Mouse (Mus musculus): ENCODE data around the gene Ntpcr. TPM values are rescaled to one million over a fixed set of nuclear protein-coding genes. Genes with fewer than 3 reads are reported as not detected.
A peak's percentile ranks its signal among the peaks of the same experiment; 100 is the strongest.

Ntpcr gene
- polyA plus RNA-seq, 1 experiment from 2014 or later, result 32.7 TPM

DNA sequence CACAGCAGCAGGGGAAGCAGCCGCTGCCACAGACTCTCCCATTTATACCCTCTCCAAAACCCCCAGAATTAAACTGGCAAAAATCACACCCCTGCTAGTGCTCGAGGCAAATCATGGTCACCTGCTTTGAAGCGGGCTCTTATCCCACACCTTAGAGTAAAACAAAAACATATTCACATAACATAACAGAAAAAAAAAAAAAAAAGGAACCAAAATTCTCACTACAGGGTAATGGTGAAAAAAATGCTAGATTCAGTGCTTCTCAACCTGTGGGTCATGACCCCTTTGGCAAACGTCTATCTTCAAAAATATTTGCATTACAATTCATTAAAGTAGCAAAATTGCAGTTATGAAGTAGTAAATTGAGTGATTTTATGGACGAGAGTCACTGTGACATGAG, 2.8 kb upstream of the Ntpcr start:
- Histone ChIP-seq H3K4me1 (peaks cover 14% of the 10 kb centered on the region), H3K36me3 (no peaks in the 10 kb centered on the region), H3K27ac (no peak overlapping the region), H3K27me3 (no peaks in the 10 kb centered on the region), H3K4me2 (no peak overlapping the region), H3K4me3 (no peak overlapping the region), H3K9ac (no peak overlapping the region), H3K9me3 (no peaks in the 10 kb centered on the region)
- 59% methylated on average over 5 of the region's 5 CpGs for WGBS
- no peak for ATAC-seq (ENCODE audit: borderline replicate concordance, extremely low read depth, low FRiP score, low TSS enrichment)

DNA sequence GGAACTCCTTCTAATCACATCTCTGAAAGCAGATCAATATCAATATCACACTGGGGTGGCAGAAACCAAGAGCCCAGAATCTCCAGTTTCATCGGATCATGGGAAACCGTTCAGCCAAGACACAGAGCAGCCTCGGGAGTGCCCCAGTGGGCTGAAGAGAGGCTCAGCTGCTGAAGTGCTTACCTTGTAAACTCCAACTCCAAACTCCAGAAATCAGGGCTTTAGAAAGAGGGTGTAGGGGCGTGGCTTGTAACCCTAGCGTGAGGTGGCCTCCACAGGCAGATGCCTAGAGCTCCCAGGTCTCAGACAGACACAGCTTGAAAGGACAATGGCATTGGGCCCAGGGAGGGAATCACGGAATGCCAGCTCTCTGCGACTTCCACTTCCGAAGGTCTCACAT, 2.0 kb upstream of the Ntpcr start:
- H3K27me3 ChIP-seq, result no peaks in the 10 kb centered on the region
- H3K4me1 ChIP-seq, result peaks cover 14% of the 10 kb centered on the region
- no peaks in the 10 kb centered on the region for H3K36me3 ChIP-seq
- H3K4me3 ChIP-seq, result no peak overlapping the region
- H3K27ac ChIP-seq, result no peak overlapping the region
- 35% methylated on average over 8 of the region's 8 CpGs for whole genome bisulfite sequencing
- H3K9me3 ChIP-seq, result no peaks in the 10 kb centered on the region
- H3K9ac ChIP-seq, result no peak overlapping the region
- H3K4me2 ChIP-seq, result no peak overlapping the region
- peak; percentile 53; the same call in 1 of the 2 replicates for ATAC-seq (ENCODE audit: borderline replicate concordance, extremely low read depth, low FRiP score, low TSS enrichment)

DNA sequence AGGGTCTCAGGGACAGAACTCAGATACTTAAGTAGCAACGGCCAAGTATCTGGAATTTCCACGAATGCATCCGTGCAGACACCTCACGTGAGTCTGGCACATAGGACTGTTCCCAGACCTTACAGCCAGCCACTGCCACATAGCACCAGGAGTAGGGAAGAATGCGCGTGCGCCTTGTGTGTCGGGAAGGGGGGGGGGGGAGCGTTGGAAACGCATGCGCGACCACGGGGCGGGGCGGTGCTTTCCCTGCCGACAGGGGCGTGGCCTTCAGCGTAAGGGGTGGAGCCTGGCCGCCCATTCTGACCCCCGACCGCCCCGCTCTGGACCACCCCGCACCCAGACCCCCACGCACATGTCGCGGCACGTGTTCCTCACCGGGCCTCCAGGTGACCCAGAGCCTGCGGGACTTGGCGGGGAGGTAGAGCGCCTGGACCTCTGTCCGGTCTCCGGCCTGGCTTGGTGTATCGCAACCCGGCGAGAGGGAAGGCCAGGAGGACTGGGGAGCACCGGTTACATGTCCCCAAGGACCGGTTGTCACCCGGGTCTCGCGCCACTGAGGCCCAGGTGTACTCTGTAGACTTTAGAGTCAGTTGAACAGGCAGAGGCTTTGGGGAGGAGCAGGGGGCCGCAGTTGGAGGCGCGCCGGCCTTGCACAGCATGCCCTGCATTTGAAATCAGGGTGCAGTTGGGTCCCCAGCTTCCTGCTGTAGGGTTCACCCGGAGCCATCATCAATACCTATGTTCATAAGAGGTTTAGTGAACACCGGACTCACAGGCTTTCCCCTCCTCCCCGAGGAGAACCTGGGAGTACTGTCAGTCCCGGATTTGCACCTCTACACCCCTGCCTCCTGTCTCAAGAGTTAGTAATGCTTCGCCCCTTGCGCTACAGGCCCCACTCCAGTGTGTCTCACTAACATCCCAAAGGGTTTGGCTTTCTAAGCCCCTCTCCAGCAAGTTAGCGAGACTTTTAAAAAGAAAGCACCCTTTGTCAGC, 4.5 kb downstream of the Ntpcr start:
- ATAC-seq (ENCODE audit: borderline replicate concordance, extremely low read depth, low FRiP score, low TSS enrichment), result peak; percentile 93
- Histone ChIP-seq H3K4me2 (peak overlapping the region; percentile 75), H3K9me3 (no peaks in the 10 kb centered on the region), H3K27ac (0 out of 2 replicates have a peak overlapping the region, but pooled peaks have one; percentile 17), H3K36me3 (no peaks in the 10 kb centered on the region), H3K4me3 (peak overlapping the region; percentile 71), H3K27me3 (no peaks in the 10 kb centered on the region), H3K9ac (peak overlapping the region; percentile 70), H3K4me1 (peaks cover 12% of the 10 kb centered on the region; the same call in 1 of the 2 replicates)
- WGBS, result 3% methylated on average over 51 of the region's 52 CpGs

GRCm38 (mm10) chr8:125738956-125739355, 9.2 kb downstream of the Ntpcr start:
- Histone ChIP-seq H3K4me2 (no peak overlapping the region), H3K4me3 (no peak overlapping the region), H3K4me1 (peaks cover 24% of the 10 kb centered on the region), H3K36me3 (no peaks in the 10 kb centered on the region), H3K9ac (no peak overlapping the region), H3K9me3 (no peaks in the 10 kb centered on the region), H3K27ac (no peak overlapping the region), H3K27me3 (no peaks in the 10 kb centered on the region)
- 91% methylated on average over 4 of the region's 4 CpGs for whole genome bisulfite sequencing
- ATAC-seq (ENCODE audit: borderline replicate concordance, extremely low read depth, low FRiP score, low TSS enrichment), result no peak

DNA sequence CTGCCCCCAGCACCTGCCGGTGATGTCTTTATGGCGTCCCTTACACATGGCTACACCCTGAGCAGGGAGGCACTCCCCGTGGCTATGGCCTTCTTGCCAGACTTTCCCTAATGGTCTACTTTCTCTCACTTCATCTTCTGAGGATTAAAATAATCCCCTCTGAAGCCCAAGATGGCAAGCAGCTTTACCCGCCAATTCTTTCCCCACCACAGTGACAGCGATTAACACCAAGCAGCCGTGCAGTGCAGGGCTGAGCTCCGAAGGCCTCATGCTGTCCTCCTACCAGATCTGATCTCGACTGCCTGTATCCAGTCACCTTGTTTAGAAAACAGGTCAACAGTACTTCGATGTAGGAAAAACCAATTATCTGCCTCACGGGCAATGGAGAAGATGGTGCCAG, 10.9 kb downstream of the Ntpcr start:
- Histone ChIP-seq H3K36me3 (no peaks in the 10 kb centered on the region), H3K9ac (no peak overlapping the region), H3K4me1 (peaks cover 16% of the 10 kb centered on the region), H3K4me2 (no peak overlapping the region), H3K27me3 (no peaks in the 10 kb centered on the region), H3K9me3 (no peaks in the 10 kb centered on the region), H3K4me3 (no peak overlapping the region), H3K27ac (no peak overlapping the region)
- 80% methylated on average over 10 of the region's 10 CpGs for WGBS
- no peak for ATAC-seq (ENCODE audit: borderline replicate concordance, extremely low read depth, low FRiP score, low TSS enrichment)

DNA sequence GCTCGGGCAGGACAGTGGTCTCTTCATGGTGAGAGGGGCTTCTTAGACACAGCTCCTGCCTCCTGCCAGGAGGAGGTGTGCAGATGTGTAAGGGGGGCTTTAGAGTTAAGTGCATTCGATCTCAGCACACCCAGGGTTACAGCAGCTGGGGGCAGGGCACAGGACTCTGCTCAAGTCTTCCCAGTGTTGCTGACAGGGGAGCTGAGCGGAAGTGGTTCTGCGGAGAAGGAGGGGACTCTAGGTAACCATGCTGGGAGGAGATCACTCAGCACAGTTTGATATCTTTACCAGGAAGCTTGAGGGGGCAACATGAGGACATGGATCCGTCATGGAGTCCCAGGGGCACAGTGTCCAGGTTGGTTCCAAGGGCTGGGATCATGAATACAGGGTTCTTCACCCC, 11.6 kb downstream of the Ntpcr start:
- Histone ChIP-seq H3K4me2 (no peak overlapping the region), H3K4me3 (no peak overlapping the region), H3K36me3 (no peaks in the 10 kb centered on the region), H3K9ac (no peak overlapping the region), H3K27me3 (no peaks in the 10 kb centered on the region), H3K9me3 (no peaks in the 10 kb centered on the region), H3K4me1 (peaks cover 16% of the 10 kb centered on the region), H3K27ac (peak overlapping the region; percentile 81)
- ATAC-seq (ENCODE audit: borderline replicate concordance, extremely low read depth, low FRiP score, low TSS enrichment), result peak; percentile 7; the same call in 1 of the 2 replicates
- 66% methylated on average over 5 of the region's 5 CpGs for WGBS

- Histone ChIP-seq H3K9me3 (no peaks in the 10 kb centered on the region), H3K9ac (no peak overlapping the region), H3K27me3 (no peaks in the 10 kb centered on the region), H3K4me3 (no peak overlapping the region), H3K36me3 (no peaks in the 10 kb centered on the region), H3K4me1 (peaks cover 16% of the 10 kb centered on the region), H3K27ac (peak overlapping the region; percentile 81), H3K4me2 (no peak overlapping the region)
- 24% methylated on average over 2 of the region's 2 CpGs for WGBS
- ATAC-seq (ENCODE audit: borderline replicate concordance, extremely low read depth, low FRiP score, low TSS enrichment), result peak; percentile 75
Measured at GRCm38 (mm10) chr8:125741855-125742254, 12.1 kb downstream of the Ntpcr start.

GRCm38 (mm10) chr8:125742406-125742805, 12.6 kb downstream of the Ntpcr start:
- H3K36me3 ChIP-seq, result no peaks in the 10 kb centered on the region
- no peak overlapping the region for H3K9ac ChIP-seq
- no peaks in the 10 kb centered on the region for H3K9me3 ChIP-seq
- H3K27ac ChIP-seq, result peak overlapping the region; percentile 81
- 48% methylated on average over 8 of the region's 8 CpGs for WGBS
- no peak overlapping the region for H3K4me2 ChIP-seq
- H3K4me1 ChIP-seq, result peaks cover 17% of the 10 kb centered on the region
- ATAC-seq (ENCODE audit: borderline replicate concordance, extremely low read depth, low FRiP score, low TSS enrichment), result no peak
- no peak overlapping the region for H3K4me3 ChIP-seq
- H3K27me3 ChIP-seq, result no peaks in the 10 kb centered on the region

DNA sequence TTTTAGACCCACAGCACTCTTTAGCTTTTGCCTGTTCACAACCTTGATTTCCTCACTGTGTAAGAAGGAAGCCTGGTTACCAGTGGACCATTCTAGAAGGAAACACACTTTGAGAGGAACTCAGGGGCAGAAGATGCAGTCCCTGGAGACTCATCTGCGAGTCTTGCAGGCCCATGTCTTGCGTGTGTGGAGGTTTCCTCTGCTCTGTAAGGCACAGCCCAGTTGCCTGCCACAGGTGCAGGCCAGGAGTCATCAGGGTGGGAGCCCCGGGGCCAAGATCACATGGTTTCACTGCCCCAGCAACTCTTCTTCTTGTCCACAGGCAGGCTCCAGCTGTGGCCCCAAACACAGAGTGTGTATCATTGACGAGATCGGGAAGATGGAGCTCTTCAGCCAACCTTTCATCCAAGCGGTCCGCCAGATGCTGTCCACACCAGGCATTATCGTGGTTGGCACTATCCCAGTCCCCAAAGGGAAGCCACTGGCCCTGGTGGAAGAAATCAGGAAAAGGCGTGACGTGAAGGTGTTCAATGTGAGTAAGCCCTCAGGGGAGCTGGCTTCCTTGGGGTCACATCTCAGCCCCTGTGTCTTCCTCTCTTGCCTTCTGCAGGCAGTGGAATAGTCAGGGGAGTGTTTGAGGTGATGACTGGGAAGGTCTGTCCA, 15.3 kb downstream of the Ntpcr start:
- Histone ChIP-seq H3K9ac (no peak overlapping the region), H3K27ac (no peak overlapping the region), H3K4me2 (no peak overlapping the region), H3K4me1 (peaks cover 21% of the 10 kb centered on the region), H3K27me3 (no peaks in the 10 kb centered on the region), H3K36me3 (no peaks in the 10 kb centered on the region), H3K4me3 (no peak overlapping the region), H3K9me3 (no peaks in the 10 kb centered on the region)
- 88% methylated on average over 10 of the region's 10 CpGs for WGBS
- ATAC-seq (ENCODE audit: borderline replicate concordance, extremely low read depth, low FRiP score, low TSS enrichment), result no peak

- no peaks in the 10 kb centered on the region for H3K36me3 ChIP-seq
- WGBS, result 61% methylated on average over 8 of the region's 8 CpGs
- no peak overlapping the region for H3K27ac ChIP-seq
- H3K4me2 ChIP-seq, result no peak overlapping the region
- no peaks in the 10 kb centered on the region for H3K27me3 ChIP-seq
- ATAC-seq (ENCODE audit: borderline replicate concordance, extremely low read depth, low FRiP score, low TSS enrichment), result no peak
- H3K4me1 ChIP-seq, result peaks cover 20% of the 10 kb centered on the region
- no peak overlapping the region for H3K9ac ChIP-seq
- H3K9me3 ChIP-seq, result no peaks in the 10 kb centered on the region
- no peak overlapping the region for H3K4me3 ChIP-seq
Measured at GRCm38 (mm10) chr8:125747390-125747789, 17.6 kb downstream of the Ntpcr start.

GRCm38 (mm10) chr8:125750846-125751245, 21.1 kb downstream of the Ntpcr start:
- WGBS, result 35% methylated on average over 8 of the region's 8 CpGs
- no peak overlapping the region for H3K4me2 ChIP-seq
- ATAC-seq (ENCODE audit: borderline replicate concordance, extremely low read depth, low FRiP score, low TSS enrichment), result no peak

GRCm38 (mm10) chr8:125755896-125756295, 26.1 kb downstream of the Ntpcr start:
- Histone ChIP-seq H3K36me3 (no peaks in the 10 kb centered on the region), H3K9ac (no peak overlapping the region), H3K27ac (no peak overlapping the region), H3K4me3 (no peak overlapping the region), H3K27me3 (no peaks in the 10 kb centered on the region), H3K4me2 (no peak overlapping the region), H3K9me3 (no peaks in the 10 kb centered on the region), H3K4me1 (peaks cover 14% of the 10 kb centered on the region)
- no peak for ATAC-seq (ENCODE audit: borderline replicate concordance, extremely low read depth, low FRiP score, low TSS enrichment)
- WGBS, result 54% methylated on average over 8 of the region's 8 CpGs

More at GRCm38 (mm10) chr8:125750846-125751245, 21.1 kb downstream of the Ntpcr start:
- peaks cover 16% of the 10 kb centered on the region for H3K4me1 ChIP-seq
- no peaks in the 10 kb centered on the region for H3K36me3 ChIP-seq
- no peaks in the 10 kb centered on the region for H3K27me3 ChIP-seq
- peak overlapping the region; percentile 38; the same call in 1 of the 2 replicates for H3K27ac ChIP-seq
- H3K9me3 ChIP-seq, result no peaks in the 10 kb centered on the region
- H3K4me3 ChIP-seq, result no peak overlapping the region
- no peak overlapping the region for H3K9ac ChIP-seq
